Mouse (Mus musculus) embryonic facial prominence, embryonic 14.5 days (tissue): ENCODE data around the gene Mgst2. TPM values are rescaled to one million over a fixed set of nuclear protein-coding genes. Genes with fewer than 3 reads are reported as not detected.

ENCODE experiments used
- ATAC-seq: fragments of 200-750 bp; cut with Nextera tagmentation; 2 replicates; pipeline ENCODE4 v1.8.0; 2017; ENCODE audit warnings: low read depth, moderate number of reproducible peaks, moderate TSS enrichment
- DNase-seq: peaks from one replicate; pipeline ENCODE4 v3.0.0-alpha.2; 2015; ENCODE audit warnings: low spot score
- H3K27ac ChIP-seq: fragments of 300-500 bp; sonication (generic); replicated peaks from 2 replicates; pipeline ENCODE4 v1.5.1; 2014; ENCODE audit warnings: low read depth, mild to moderate bottlenecking, low read length, moderate library complexity
- H3K27me3 ChIP-seq: fragments of 300-500 bp; sonication (generic); replicated peaks from 2 replicates; pipeline ENCODE4 v1.6.1; 2014; ENCODE audit warnings: low read length; ENCODE audit not compliant: control insufficient read depth, insufficient read depth
- H3K36me3 ChIP-seq: fragments of 300-500 bp; sonication (generic); 2 replicates; pipeline ENCODE4 v1.6.1; 2014; ENCODE audit warnings: low read length, mixed read lengths; ENCODE audit not compliant: control insufficient read depth, insufficient read depth
- H3K4me1 ChIP-seq: fragments of 300-500 bp; sonication (generic); 2 replicates; pipeline ENCODE4 v1.6.1; 2014; ENCODE audit warnings: antibody characterized with exemption, low read length; ENCODE audit not compliant: control insufficient read depth, insufficient read depth
- H3K4me2 ChIP-seq: fragments of 300-500 bp; sonication (generic); 2 replicates; pipeline ENCODE4 v1.6.1; 2014; ENCODE audit warnings: low read depth, mild to moderate bottlenecking, low read length, moderate library complexity, mixed read lengths
- H3K4me3 ChIP-seq: fragments of 300-500 bp; sonication (generic); 2 replicates; pipeline ENCODE4 v1.5.1; 2014; ENCODE audit warnings: low read depth, mild to moderate bottlenecking, low read length
- H3K9ac ChIP-seq: fragments of 300-500 bp; sonication (generic); 2 replicates; pipeline ENCODE4 v1.6.1; 2014; ENCODE audit warnings: low read depth, mild to moderate bottlenecking, low read length, moderate library complexity, mixed read lengths
- H3K9me3 ChIP-seq: fragments of 300-500 bp; sonication (generic); 2 replicates; pipeline ENCODE4 v1.6.1; 2016; ENCODE audit warnings: low read length; ENCODE audit not compliant: control insufficient read depth
- WGBS: fragments of 180-500 bp; shearing (Covaris S2); extraction: QIAGEN DNeasy Blood & Tissue Kit; methylation state at CpG from one replicate; pipeline ENCODE4 v1.1.7; 2014; 5-methylcytosine and 5-hydroxymethylcytosine counted together
- polyA plus RNA-seq: library from polyadenylated mRNA; unstranded; fragments of >200 nt; fragmentation: Nextera tagmentation; extraction: Ambion mirVana; gene quantifications from 2 replicates; pipeline ENCODE4 v1.2.1, GENCODE M21; 2014

The Mgst2 gene
- polyA plus RNA-seq, 1 experiment from 2014 or later: 6.6 TPM

DNA sequence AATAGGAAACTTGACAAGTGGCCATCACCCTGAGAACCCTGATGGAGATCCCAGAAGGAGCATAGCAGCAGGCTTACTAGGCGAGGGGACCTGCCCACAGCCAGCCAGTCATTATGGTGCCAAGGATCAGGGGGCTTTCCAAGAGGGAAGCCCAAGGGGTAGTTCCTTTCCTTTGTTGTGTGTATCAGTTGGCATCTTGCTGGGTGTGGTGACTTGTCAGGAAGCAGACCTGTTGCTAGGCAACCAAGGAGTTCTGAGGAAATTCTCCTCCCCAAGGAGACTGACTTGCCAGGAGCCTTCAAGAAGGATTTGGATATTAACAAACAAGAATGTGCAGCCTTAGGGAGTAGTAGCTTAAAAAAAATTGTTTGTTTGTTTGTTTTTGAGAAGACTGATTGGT, 25.7 kb upstream of the Mgst2 start:
- peaks cover 11% of the 10 kb centered on the region for H3K9me3 ChIP-seq
- ATAC-seq: no peak; the same call in 1 of the 2 replicates
- no peak overlapping the region for H3K27ac ChIP-seq
- no peak overlapping the region for H3K9ac ChIP-seq
- no peaks in the 10 kb centered on the region for H3K27me3 ChIP-seq
- no peaks in the 10 kb centered on the region for H3K4me1 ChIP-seq
- no peak overlapping the region for H3K4me2 ChIP-seq
- no peaks in the 10 kb centered on the region for H3K36me3 ChIP-seq
- H3K4me3 ChIP-seq: no peak overlapping the region
- 59% methylated on average over 1 of the region's 1 CpGs for WGBS
- peak; percentile 79 for DNase-seq

DNA sequence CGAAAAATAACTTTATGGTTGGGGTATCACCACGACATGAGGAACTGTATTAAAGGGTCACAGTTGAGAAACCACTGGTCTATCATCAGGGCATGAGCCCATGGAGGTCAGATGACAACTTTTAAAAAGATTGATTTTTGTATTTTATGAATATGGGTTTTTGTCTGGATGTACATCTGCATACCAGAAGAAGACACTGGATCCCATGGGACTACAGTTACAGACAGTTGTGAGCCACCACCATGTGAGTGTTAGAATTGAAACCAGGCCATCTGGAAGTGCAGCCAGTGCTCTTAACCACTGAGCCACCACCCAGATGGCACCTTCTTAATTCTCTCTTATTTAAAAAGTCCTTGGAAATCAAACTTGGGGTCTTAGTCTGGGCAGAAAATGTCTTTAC, 24.2 kb upstream of the Mgst2 start:
- no peak overlapping the region for H3K4me2 ChIP-seq
- no peaks in the 10 kb centered on the region for H3K4me1 ChIP-seq
- no peak for DNase-seq
- H3K27me3 ChIP-seq: no peaks in the 10 kb centered on the region
- no peak overlapping the region for H3K27ac ChIP-seq
- H3K4me3 ChIP-seq: no peak overlapping the region
- ATAC-seq: no peak
- H3K9me3 ChIP-seq: peaks cover 6% of the 10 kb centered on the region; the same call in 1 of the 2 replicates
- 85% methylated on average over 2 of the region's 2 CpGs for WGBS
- no peaks in the 10 kb centered on the region for H3K36me3 ChIP-seq
- H3K9ac ChIP-seq: no peak overlapping the region

GRCm38 (mm10) chr3:51636700-51637099, 23.5 kb upstream of the Mgst2 start:
- ATAC-seq: no peak
- H3K9me3 ChIP-seq: no peaks in the 10 kb centered on the region
- H3K9ac ChIP-seq: no peak overlapping the region
- DNase-seq: no peak
- no peak overlapping the region for H3K4me2 ChIP-seq
- H3K36me3 ChIP-seq: no peaks in the 10 kb centered on the region
- no peak overlapping the region for H3K4me3 ChIP-seq
- H3K4me1 ChIP-seq: no peaks in the 10 kb centered on the region
- H3K27ac ChIP-seq: no peak overlapping the region
- 85% methylated on average over 20 of the region's 20 CpGs for whole genome bisulfite sequencing
- no peaks in the 10 kb centered on the region for H3K27me3 ChIP-seq

- H3K4me2 ChIP-seq: no peak overlapping the region
- DNase-seq (no peak), ATAC-seq (no peak)
- H3K4me3 ChIP-seq: no peak overlapping the region
- H3K9me3 ChIP-seq: no peaks in the 10 kb centered on the region
- no peaks in the 10 kb centered on the region for H3K27me3 ChIP-seq
- H3K36me3 ChIP-seq: no peaks in the 10 kb centered on the region
- no peak overlapping the region for H3K9ac ChIP-seq
- H3K4me1 ChIP-seq: no peaks in the 10 kb centered on the region
- H3K27ac ChIP-seq: no peak overlapping the region
- 91% methylated on average over 6 of the region's 6 CpGs for WGBS
These were observed 22.8 kb upstream of the Mgst2 start for GRCm38 (mm10) chr3:51637326-51637725.

DNA sequence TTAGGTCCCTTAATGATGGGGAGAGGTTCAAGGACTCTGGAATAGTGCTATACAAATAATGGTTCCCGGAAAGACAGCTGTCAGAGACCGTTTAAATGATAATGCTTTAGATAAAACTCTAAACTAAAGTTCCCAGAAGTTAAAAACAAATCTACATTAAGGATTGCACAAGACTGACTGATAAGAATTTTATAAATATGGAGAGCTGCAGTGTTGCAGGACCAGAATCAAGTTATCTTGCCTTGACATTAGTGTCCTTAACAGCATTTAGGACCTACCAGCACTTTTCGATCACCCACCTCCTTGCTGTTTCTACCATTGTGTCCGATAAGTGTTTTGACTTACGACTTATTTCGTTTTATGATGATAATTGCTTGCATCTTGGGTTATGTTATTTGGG, 21.9 kb upstream of the Mgst2 start:
- no peak for ATAC-seq
- Histone ChIP-seq H3K4me1 (no peaks in the 10 kb centered on the region), H3K27ac (no peak overlapping the region)

GRCm38 (mm10) chr3:51645484-51645883, 14.7 kb upstream of the Mgst2 start:
- Histone ChIP-seq H3K9me3 (no peaks in the 10 kb centered on the region), H3K4me3 (no peak overlapping the region), H3K27ac (no peak overlapping the region), H3K4me1 (no peaks in the 10 kb centered on the region), H3K36me3 (no peaks in the 10 kb centered on the region), H3K9ac (no peak overlapping the region), H3K4me2 (no peak overlapping the region), H3K27me3 (no peaks in the 10 kb centered on the region)
- no peak for DNase-seq
- WGBS: 86% methylated on average over 6 of the region's 6 CpGs
- no peak for ATAC-seq

More for the DNA sequence above, 21.9 kb upstream of the Mgst2 start:
- DNase-seq: no peak
- 87% methylated on average over 6 of the region's 6 CpGs for WGBS
- Histone ChIP-seq H3K36me3 (no peaks in the 10 kb centered on the region), H3K9ac (no peak overlapping the region), H3K4me3 (no peak overlapping the region), H3K9me3 (no peaks in the 10 kb centered on the region), H3K27me3 (no peaks in the 10 kb centered on the region), H3K4me2 (no peak overlapping the region)

- Histone ChIP-seq H3K27me3 (no peaks in the 10 kb centered on the region), H3K4me1 (no peaks in the 10 kb centered on the region), H3K9ac (no peak overlapping the region), H3K36me3 (no peaks in the 10 kb centered on the region), H3K27ac (no peak overlapping the region), H3K4me2 (no peak overlapping the region), H3K4me3 (no peak overlapping the region), H3K9me3 (no peaks in the 10 kb centered on the region)
- DNase-seq (no peak), ATAC-seq (no peak)
- 67% methylated on average over 10 of the region's 10 CpGs for WGBS
These were observed 13.9 kb upstream of the Mgst2 start for GRCm38 (mm10) chr3:51646301-51646700.

- no peak overlapping the region for H3K27ac ChIP-seq
- no peaks in the 10 kb centered on the region for H3K36me3 ChIP-seq
- H3K4me2 ChIP-seq: no peak overlapping the region
- ATAC-seq (no peak), DNase-seq (no peak)
- no peak overlapping the region for H3K4me3 ChIP-seq
- no peak overlapping the region for H3K9ac ChIP-seq
- no peaks in the 10 kb centered on the region for H3K9me3 ChIP-seq
- H3K4me1 ChIP-seq: 0 out of 2 replicates have a peak, but pooled peaks cover 4% of the 10 kb centered on the region
- H3K27me3 ChIP-seq: no peaks in the 10 kb centered on the region
- WGBS: 78% methylated on average over 4 of the region's 4 CpGs
These were observed 12.8 kb upstream of the Mgst2 start for GRCm38 (mm10) chr3:51647356-51647755.

- H3K27me3 ChIP-seq: no peaks in the 10 kb centered on the region
- peak; percentile 91 for DNase-seq
- ATAC-seq: peak; percentile 53; the same call in 1 of the 2 replicates
These were observed 12.0 kb upstream of the Mgst2 start for GRCm38 (mm10) chr3:51648037-51648664.

More at GRCm38 (mm10) chr3:51648037-51648664, 12.0 kb upstream of the Mgst2 start:
- 31% methylated on average over 15 of the region's 15 CpGs for WGBS
- Histone ChIP-seq H3K9ac (no peak overlapping the region), H3K36me3 (no peaks in the 10 kb centered on the region), H3K4me2 (peak overlapping the region; percentile 50), H3K4me3 (0 out of 2 replicates have a peak overlapping the region, but pooled peaks have one; percentile 14), H3K9me3 (no peaks in the 10 kb centered on the region), H3K4me1 (peaks cover 10% of the 10 kb centered on the region; the same call in 1 of the 2 replicates), H3K27ac (no peak overlapping the region)
